Mouse (Mus musculus) G1E (cell line): ENCODE results near the gene Col13a1.

ENCODE experiments used
- CTCF ChIP-seq: IDR thresholded peaks from 2 replicates; pipeline ENCODE4 v1.5.1; 2012; ENCODE audit warnings: low read depth, low read length, inconsistent platforms, mixed read lengths
- GATA1 ChIP-seq: IDR thresholded peaks from 2 replicates; pipeline ENCODE4 v1.6.1; 2012; ENCODE audit warnings: borderline replicate concordance, low read length, inconsistent platforms, mixed read lengths

- TF ChIP-seq GATA1 (no peak), CTCF (no peak)
These were observed 147.7 kb downstream of the Col13a1 start for GRCm38 (mm10) chr10:61831251-61831650.
